Mouse (Mus musculus): ENCODE results near the gene Plekha1.

Gene Plekha1

GRCm38 (mm10) chr7:130922981-130923731, 57.6 kb downstream of the Plekha1 start:
- DNase-seq = peak; percentile 81 to 85

- no peak for DNase-seq
Measured at GRCm38 (mm10) chr7:130930401-130930800, 64.8 kb downstream of the Plekha1 start.

- DNase-seq = no peak
Measured at GRCm38 (mm10) chr7:130932921-130933320, 67.4 kb downstream of the Plekha1 start.

- DNase-seq = no peak
Measured at GRCm38 (mm10) chr7:130934654-130935053, 69.1 kb downstream of the Plekha1 start.

- DNase-seq = no peak
Measured at GRCm38 (mm10) chr7:130935421-130935792, 69.9 kb downstream of the Plekha1 start.

GRCm38 (mm10) chr7:130935793-130936471, 70.4 kb downstream of the Plekha1 start, which contains the start of gene Htra1:
Htra1 (plus strand) TSS chr7:130936111.
- peak; percentile 81 to 85 for DNase-seq

GRCm38 (mm10) chr7:130936472-130936951, 71.0 kb downstream of the Plekha1 start:
- DNase-seq = peak; percentile 53 to 54

- DNase-seq = peak; percentile 60 to 71
Measured at GRCm38 (mm10) chr7:130937266-130937841, 71.8 kb downstream of the Plekha1 start.

- no peak for DNase-seq
Measured at GRCm38 (mm10) chr7:130938005-130938404, 72.4 kb downstream of the Plekha1 start.

- DNase-seq = no peak
Measured at GRCm38 (mm10) chr7:130938896-130939295, 73.3 kb downstream of the Plekha1 start.

- DNase-seq = peak; percentile 82 to 89
Measured at GRCm38 (mm10) chr7:130940733-130941132, 75.2 kb downstream of the Plekha1 start.

- DNase-seq = no peak
Measured at GRCm38 (mm10) chr7:130943280-130943895, 77.8 kb downstream of the Plekha1 start.

GRCm38 (mm10) chr7:130944766-130945475, 79.4 kb downstream of the Plekha1 start:
- DNase-seq = no peak

GRCm38 (mm10) chr7:130945730-130946129, 80.2 kb downstream of the Plekha1 start:
- no peak for DNase-seq

- no peak for DNase-seq
Measured at GRCm38 (mm10) chr7:130946303-130946702, 80.7 kb downstream of the Plekha1 start.

- DNase-seq = peak; percentile 55 to 57
Measured at GRCm38 (mm10) chr7:130948563-130949208, 83.1 kb downstream of the Plekha1 start.

GRCm38 (mm10) chr7:130949331-130949751, 83.8 kb downstream of the Plekha1 start:
- DNase-seq = peak; percentile 85 to 90

GRCm38 (mm10) chr7:130950482-130950881, 84.9 kb downstream of the Plekha1 start:
- DNase-seq = no peak

GRCm38 (mm10) chr7:130951004-130951403, 85.4 kb downstream of the Plekha1 start:
- DNase-seq = peak in 1 of 2 experiments; percentile 28

- DNase-seq = peak in 1 of 2 experiments; percentile 10
Measured at GRCm38 (mm10) chr7:130953376-130953775, 87.8 kb downstream of the Plekha1 start.

- peak; percentile 74 for DNase-seq
Measured at GRCm38 (mm10) chr7:130954177-130954601, 88.6 kb downstream of the Plekha1 start.

GRCm38 (mm10) chr7:130958551-130958950, 93.0 kb downstream of the Plekha1 start:
- no peak for DNase-seq

Measured in cerebellum, postnatal 10 days (tissue).